Mouse (Mus musculus) midbrain, embryonic 13.5 days (tissue): ENCODE measurements at regions not wholly inside any gene's neighbourhood (a gene's known extent, or its start where the extent isn't known, plus 50 kb on each side); places are given as distances from the start of the nearest gene placed in this dataset.

Experiments
- ATAC-seq: fragments of 200-750 bp; cut with Nextera tagmentation; 2 replicates; pipeline ENCODE4 v1.8.0; 2017; ENCODE audit warnings: mild to moderate bottlenecking, moderate TSS enrichment, moderate library complexity
- H3K27ac ChIP-seq: fragments of 300-500 bp; sonication (generic); 2 replicates; pipeline ENCODE4 v1.5.1; 2015; ENCODE audit warnings: inconsistent platforms, mild to moderate bottlenecking, moderate library complexity
- H3K27me3 ChIP-seq: fragments of 300-500 bp; sonication (generic); 2 replicates; pipeline ENCODE4 v1.6.1; 2015; ENCODE audit warnings: mild to moderate bottlenecking, inconsistent platforms
- H3K36me3 ChIP-seq: fragments of 300-500 bp; sonication (generic); 2 replicates; pipeline ENCODE4 v1.6.1; 2015; ENCODE audit warnings: mild to moderate bottlenecking, inconsistent platforms
- H3K4me1 ChIP-seq: fragments of 300-500 bp; sonication (generic); replicated peaks from 2 replicates; pipeline ENCODE4 v1.6.1; 2015; ENCODE audit warnings: inconsistent platforms
- H3K4me2 ChIP-seq: fragments of 300-500 bp; sonication (generic); replicated peaks from 2 replicates; pipeline ENCODE4 v1.6.1; 2015; ENCODE audit warnings: moderate library complexity, mild to moderate bottlenecking, inconsistent platforms
- H3K4me3 ChIP-seq: fragments of 300-500 bp; sonication (generic); replicated peaks from 2 replicates; pipeline ENCODE4 v1.5.1; 2015; ENCODE audit warnings: mild to moderate bottlenecking, inconsistent platforms
- H3K9ac ChIP-seq: fragments of 300-500 bp; sonication (generic); replicated peaks from 2 replicates; pipeline ENCODE4 v1.6.1; 2015; ENCODE audit warnings: mild to moderate bottlenecking, inconsistent platforms
- H3K9me3 ChIP-seq: fragments of 300-500 bp; sonication (generic); 2 replicates; pipeline ENCODE4 v1.6.1; 2016; ENCODE audit warnings: mild to moderate bottlenecking, inconsistent platforms
- WGBS: fragments of 180-500 bp; shearing (Covaris S2); methylation state at CpG from one replicate; pipeline ENCODE4 v1.1.7; 2015; 5-methylcytosine and 5-hydroxymethylcytosine counted together

- Histone ChIP-seq H3K27ac (no peak overlapping the region), H3K27me3 (no peaks in the 10 kb centered on the region), H3K9ac (no peak overlapping the region), H3K9me3 (no peaks in the 10 kb centered on the region), H3K36me3 (no peaks in the 10 kb centered on the region), H3K4me2 (no peak overlapping the region), H3K4me3 (no peak overlapping the region), H3K4me1 (no peaks in the 10 kb centered on the region)
- 83% methylated on average over 5 of the region's 5 CpGs for WGBS
- ATAC-seq: no peak
Observed at GRCm38 (mm10) chr10:19216240-19216639, 140.1 kb upstream of the Olig3 start.

GRCm38 (mm10) chr10:19209751-19210150, 146.6 kb upstream of the Olig3 start:
- 94% methylated on average over 2 of the region's 2 CpGs for WGBS
- H3K9me3 ChIP-seq: no peaks in the 10 kb centered on the region

GRCm38 (mm10) chr10:19208101-19208722, 148.1 kb upstream of the Olig3 start:
- no peak overlapping the region for H3K9ac ChIP-seq
- WGBS: 4% methylated on average over 12 of the region's 12 CpGs
- no peaks in the 10 kb centered on the region for H3K27me3 ChIP-seq
- ATAC-seq: peak; percentile 62; the same call in 1 of the 2 replicates
- peak overlapping the region; percentile 35 for H3K4me2 ChIP-seq
- H3K4me1 ChIP-seq: peaks cover 5% of the 10 kb centered on the region; the same call in 1 of the 2 replicates
- H3K4me3 ChIP-seq: no peak overlapping the region
- H3K9me3 ChIP-seq: no peaks in the 10 kb centered on the region
- H3K36me3 ChIP-seq: no peaks in the 10 kb centered on the region
- H3K27ac ChIP-seq: no peak overlapping the region

More at GRCm38 (mm10) chr10:19209751-19210150, 146.6 kb upstream of the Olig3 start:
- Histone ChIP-seq H3K4me1 (peaks cover 5% of the 10 kb centered on the region; the same call in 1 of the 2 replicates), H3K27ac (no peak overlapping the region), H3K4me2 (no peak overlapping the region), H3K4me3 (no peak overlapping the region), H3K27me3 (no peaks in the 10 kb centered on the region), H3K36me3 (no peaks in the 10 kb centered on the region), H3K9ac (no peak overlapping the region)
- no peak for ATAC-seq

- H3K4me3 ChIP-seq: no peak overlapping the region
- ATAC-seq: no peak
- WGBS: 49% methylated on average over 2 of the region's 2 CpGs
- no peak overlapping the region for H3K4me2 ChIP-seq
- no peaks in the 10 kb centered on the region for H3K27me3 ChIP-seq
- H3K9ac ChIP-seq: no peak overlapping the region
- no peaks in the 10 kb centered on the region for H3K36me3 ChIP-seq
- no peaks in the 10 kb centered on the region for H3K9me3 ChIP-seq
- H3K27ac ChIP-seq: no peak overlapping the region
- H3K4me1 ChIP-seq: peaks cover 5% of the 10 kb centered on the region; the same call in 1 of the 2 replicates
Observed at GRCm38 (mm10) chr10:19207505-19207904, 148.8 kb upstream of the Olig3 start.

- Histone ChIP-seq H3K27me3 (no peaks in the 10 kb centered on the region), H3K4me2 (no peak overlapping the region), H3K9ac (no peak overlapping the region), H3K9me3 (no peaks in the 10 kb centered on the region), H3K27ac (no peak overlapping the region), H3K4me1 (no peaks in the 10 kb centered on the region), H3K36me3 (no peaks in the 10 kb centered on the region), H3K4me3 (no peak overlapping the region)
- no peak for ATAC-seq
- 56% methylated on average over 2 of the region's 2 CpGs for WGBS
Observed at GRCm38 (mm10) chr10:19200311-19200710, 156.0 kb upstream of the Olig3 start.

GRCm38 (mm10) chr10:19195676-19196075, 160.7 kb upstream of the Olig3 start:
- Histone ChIP-seq H3K36me3 (no peaks in the 10 kb centered on the region), H3K9ac (no peak overlapping the region), H3K4me2 (no peak overlapping the region), H3K27ac (no peak overlapping the region), H3K4me3 (no peak overlapping the region), H3K9me3 (no peaks in the 10 kb centered on the region), H3K4me1 (no peaks in the 10 kb centered on the region), H3K27me3 (no peaks in the 10 kb centered on the region)
- 82% methylated on average over 7 of the region's 7 CpGs for WGBS
- no peak for ATAC-seq

- no peaks in the 10 kb centered on the region for H3K27me3 ChIP-seq
- H3K4me1 ChIP-seq: no peaks in the 10 kb centered on the region
- H3K27ac ChIP-seq: no peak overlapping the region
- 93% methylated on average over 3 of the region's 3 CpGs for WGBS
- H3K4me2 ChIP-seq: no peak overlapping the region
- H3K36me3 ChIP-seq: no peaks in the 10 kb centered on the region
- H3K4me3 ChIP-seq: no peak overlapping the region
- no peaks in the 10 kb centered on the region for H3K9me3 ChIP-seq
- H3K9ac ChIP-seq: no peak overlapping the region
- ATAC-seq: no peak
Observed at GRCm38 (mm10) chr10:19194646-19195045, 161.7 kb upstream of the Olig3 start.

GRCm38 (mm10) chr10:19192971-19193758, 163.2 kb upstream of the Olig3 start:
- H3K9ac ChIP-seq: no peak overlapping the region
- no peak for ATAC-seq
- no peaks in the 10 kb centered on the region for H3K9me3 ChIP-seq
- H3K27ac ChIP-seq: no peak overlapping the region
- H3K4me2 ChIP-seq: no peak overlapping the region
- H3K4me1 ChIP-seq: 0 out of 2 replicates have a peak, but pooled peaks cover 4% of the 10 kb centered on the region
- H3K27me3 ChIP-seq: no peaks in the 10 kb centered on the region
- H3K36me3 ChIP-seq: no peaks in the 10 kb centered on the region
- H3K4me3 ChIP-seq: no peak overlapping the region
- WGBS: 81% methylated on average over 5 of the region's 5 CpGs

- Histone ChIP-seq H3K27me3 (peaks cover 9% of the 10 kb centered on the region), H3K9ac (no peak overlapping the region), H3K27ac (no peak overlapping the region), H3K4me1 (peaks cover 6% of the 10 kb centered on the region; the same call in 1 of the 2 replicates), H3K36me3 (no peaks in the 10 kb centered on the region), H3K4me3 (no peak overlapping the region), H3K9me3 (no peaks in the 10 kb centered on the region), H3K4me2 (no peak overlapping the region)
- no peak for ATAC-seq
- WGBS: 21% methylated on average over 1 of the region's 1 CpGs
Observed at GRCm38 (mm10) chr10:19192221-19192620, 164.1 kb upstream of the Olig3 start.

GRCm38 (mm10) chr10:19188082-19188742, 168.1 kb upstream of the Olig3 start:
- Histone ChIP-seq H3K27ac (no peak overlapping the region), H3K4me1 (peaks cover 10% of the 10 kb centered on the region; the same call in 1 of the 2 replicates), H3K4me2 (peak overlapping the region; percentile 43), H3K9me3 (no peaks in the 10 kb centered on the region), H3K36me3 (no peaks in the 10 kb centered on the region), H3K27me3 (peaks cover 18% of the 10 kb centered on the region), H3K9ac (peak overlapping the region; percentile 47), H3K4me3 (peak overlapping the region; percentile 15)
- WGBS: 19% methylated on average over 13 of the region's 13 CpGs
- ATAC-seq: peak; percentile 53

- H3K4me1 ChIP-seq: peaks cover 10% of the 10 kb centered on the region; the same call in 1 of the 2 replicates
- no peak for ATAC-seq
- 0 out of 2 replicates have a peak overlapping the region, but pooled peaks have one; percentile 15 for H3K4me3 ChIP-seq
- no peaks in the 10 kb centered on the region for H3K36me3 ChIP-seq
- peaks cover 18% of the 10 kb centered on the region for H3K27me3 ChIP-seq
- no peak overlapping the region for H3K27ac ChIP-seq
- no peaks in the 10 kb centered on the region for H3K9me3 ChIP-seq
- H3K9ac ChIP-seq: peak overlapping the region; percentile 47; the same call in 1 of the 2 replicates
- peak overlapping the region; percentile 43 for H3K4me2 ChIP-seq
- 59% methylated on average over 4 of the region's 4 CpGs for WGBS
Observed at GRCm38 (mm10) chr10:19187716-19188081, 168.6 kb upstream of the Olig3 start.

GRCm38 (mm10) chr10:19187084-19187615, 169.2 kb upstream of the Olig3 start:
- Histone ChIP-seq H3K36me3 (no peaks in the 10 kb centered on the region), H3K4me1 (peaks cover 10% of the 10 kb centered on the region; the same call in 1 of the 2 replicates), H3K27ac (no peak overlapping the region), H3K9ac (no peak overlapping the region), H3K4me3 (no peak overlapping the region), H3K4me2 (no peak overlapping the region), H3K9me3 (no peaks in the 10 kb centered on the region), H3K27me3 (peaks cover 18% of the 10 kb centered on the region)
- ATAC-seq: no peak
- WGBS: 83% methylated on average over 2 of the region's 2 CpGs
